Mouse (Mus musculus) regulatory T cell (primary cell): ENCODE measurements at regions not wholly inside any gene's neighbourhood (a gene's known extent, or its start where the extent isn't known, plus 50 kb on each side); places are given as distances from the start of the nearest gene placed in this dataset.

ENCODE experiments used
- in situ Hi-C: fragments of 300-600 bp; cut with MboI, MseI; formaldehyde crosslinking; loops from one replicate; pipeline ENCODE4 v1.15.1; 2025; ENCODE audit warnings: high pct_unique_total_duplicates

DNA sequence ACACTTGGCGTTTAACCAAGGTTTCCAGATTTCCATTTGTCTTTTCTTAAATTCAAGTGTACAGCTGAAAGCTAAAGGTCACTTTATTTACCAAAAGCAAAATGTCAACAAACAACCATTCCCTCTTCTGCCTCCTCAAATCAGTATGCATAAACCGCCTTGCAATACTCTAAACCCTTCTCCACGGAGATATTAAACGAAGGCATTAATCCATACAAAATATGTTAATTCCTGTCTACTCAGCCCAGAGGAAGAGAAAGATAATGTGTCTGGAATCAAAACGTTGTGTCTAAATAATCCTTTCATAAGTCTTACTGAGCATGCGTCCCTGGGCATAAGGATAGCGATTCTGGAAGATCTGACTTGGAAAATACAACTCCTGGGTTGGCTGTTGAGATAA lies 1506.5 kb downstream of the Stim2 start:
- in situ Hi-C loops, result loop anchor here (5.0 kb wide), 1 partner anchor 403 kb away; no protein-coding TSS in a partner anchor

DNA sequence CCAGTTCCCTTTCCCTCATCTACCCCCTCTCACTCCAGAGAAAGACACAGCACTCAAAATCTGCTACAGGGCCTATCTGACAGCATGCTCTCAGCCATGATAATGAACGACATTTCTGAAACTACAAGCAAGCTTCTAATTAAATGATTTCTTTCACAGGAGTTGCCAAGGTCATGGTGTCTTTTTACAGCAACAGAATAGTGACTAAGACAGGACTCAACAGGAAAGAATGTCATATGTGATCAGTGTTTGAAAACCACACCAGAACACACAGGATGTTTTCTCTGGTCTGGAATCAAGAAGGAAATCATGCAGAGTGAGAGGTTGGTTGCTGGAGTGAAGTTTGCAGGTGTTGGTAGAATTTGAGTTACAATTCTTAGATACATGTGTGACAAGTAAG lies 1507.6 kb downstream of the Stim2 start:
- in situ Hi-C loops, result loop anchor here (5.0 kb wide), 1 partner anchor 401 kb away; no protein-coding TSS in a partner anchor

DNA sequence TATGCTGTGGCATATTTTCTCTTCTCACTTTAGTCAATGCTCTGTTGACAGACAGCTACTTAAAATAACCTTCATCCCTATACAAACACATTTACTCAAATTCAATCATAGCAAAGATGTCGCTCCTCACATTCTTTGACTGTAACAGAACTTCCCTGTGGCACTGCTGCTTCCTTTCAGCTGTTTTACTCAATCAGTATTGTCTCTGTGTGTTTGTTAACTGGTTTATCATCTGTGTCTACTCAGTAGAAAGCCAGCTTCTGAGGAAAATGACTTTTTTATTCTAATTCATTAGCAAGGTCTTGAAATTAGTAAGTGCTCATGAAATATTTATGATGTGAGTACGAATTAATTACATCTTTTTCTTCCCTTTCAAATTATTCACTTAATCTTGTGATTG lies 1516.0 kb downstream of the Stim2 start:
- in situ Hi-C loops, result no loop called here

DNA sequence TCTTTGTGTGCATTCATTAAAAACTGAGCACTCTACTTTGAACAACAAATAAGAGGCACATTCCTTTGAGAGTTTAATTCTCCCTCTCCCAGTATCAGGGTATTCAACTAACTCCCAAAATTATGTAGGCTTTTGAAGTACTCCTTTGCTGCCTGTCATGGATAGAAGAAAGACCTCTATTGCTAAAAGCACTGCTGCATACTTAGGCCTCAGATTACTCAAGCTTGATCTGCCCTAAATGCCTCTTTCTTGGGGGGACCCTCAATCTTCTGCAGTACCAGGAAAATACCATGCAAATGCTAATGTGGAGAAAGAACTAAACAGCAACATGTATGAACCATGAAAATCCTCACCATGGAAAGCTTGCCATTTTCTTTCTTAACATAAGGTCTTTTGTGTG lies 1552.9 kb downstream of the Stim2 start:
- in situ Hi-C loops, result no loop called here
